Comparison of ENCODE assay signal across 17 mouse cellular contexts in the genomic region with DNA sequence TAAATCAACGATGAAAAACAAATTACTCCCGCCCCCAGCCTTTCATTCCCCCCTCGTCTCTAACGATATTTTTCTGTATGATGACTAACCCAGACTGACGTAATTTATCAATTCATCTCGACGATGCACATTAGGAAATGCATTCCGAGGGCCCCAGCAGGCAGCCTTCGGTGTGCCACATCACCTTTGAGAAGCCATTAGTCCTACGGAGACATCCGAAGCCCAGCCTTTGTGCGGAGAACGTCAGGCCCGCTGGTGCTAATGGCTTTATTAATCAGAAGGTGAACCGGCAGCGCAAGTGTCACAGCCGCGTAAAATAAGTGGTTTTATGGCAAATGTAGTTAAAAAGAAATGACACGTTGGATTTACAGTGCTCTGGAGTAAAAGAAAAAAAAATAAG.
DNase-seq lines count a peak whose midpoint lies in the region; ATAC-seq and TF ChIP-seq lines count a peak whose summit lies in the region.
"Had no signal": no experiment of that assay in that cellular context is flagged by ENCODE, and none has a peak within 500 bp of the region (broad histone marks: within the 10 kb centered on the region; RNA-seq: fewer than 3 reads in every experiment).

No protein-coding gene starts in this region.

- H3K27me3 ChIP-seq in midbrain, embryonic 14.5 days (ENCODE audit: control insufficient read depth, insufficient read depth, low read length) = no peaks in the 10 kb centered on the region
- no peaks in the 10 kb centered on the region for H3K27me3 ChIP-seq in midbrain, embryonic 10.5 days (ENCODE audit: low read depth, poor library complexity, severe bottlenecking)
- peaks cover 9% of the 10 kb centered on the region; the same call in 1 of the 2 replicates for H3K27me3 ChIP-seq in hindbrain, embryonic 12.5 days
- no peaks in the 10 kb centered on the region for H3K27me3 ChIP-seq in hindbrain, postnatal 0 days (ENCODE audit: insufficient read depth, low read length)
- H3K27me3 ChIP-seq: kidney, embryonic 15.5 days had no signal

- no peak overlapping the region for H3K4me2 ChIP-seq in midbrain, embryonic 14.5 days (ENCODE audit: low read length)
- no peak overlapping the region for H3K4me2 ChIP-seq in hindbrain, embryonic 12.5 days (replicated peaks)
- peak overlapping the region; percentile 25; the same call in 1 of the 2 replicates for H3K4me2 ChIP-seq in hindbrain, postnatal 0 days (ENCODE audit: low read depth, low read length)
- H3K4me2 ChIP-seq: heart, embryonic 15.5 days; kidney, embryonic 15.5 days had no signal

- peaks cover 6% of the 10 kb centered on the region; the same call in 1 of the 2 replicates for H3K4me1 ChIP-seq in midbrain, embryonic 14.5 days (ENCODE audit: control insufficient read depth, insufficient read depth, low read length)
- peaks cover 8% of the 10 kb centered on the region for H3K4me1 ChIP-seq in midbrain, embryonic 10.5 days
- peaks cover 18% of the 10 kb centered on the region for H3K4me1 ChIP-seq in hindbrain, embryonic 12.5 days
- H3K4me1 ChIP-seq in hindbrain, postnatal 0 days (ENCODE audit: insufficient read depth, low read length) = peaks cover 3% of the 10 kb centered on the region; the same call in 1 of the 2 replicates
- H3K4me1 ChIP-seq: heart, embryonic 15.5 days had no signal

- ATAC-seq in midbrain, embryonic 14.5 days (ENCODE audit: low FRiP score, low TSS enrichment) = no peak
- ATAC-seq in hindbrain, embryonic 12.5 days (ENCODE audit: low FRiP score) = no peak
- no peak for ATAC-seq in hindbrain, postnatal 0 days
- ATAC-seq in erythroid progenitor cell, adult 5-6 weeks (replicated peaks; ENCODE audit: low FRiP score, poor library complexity, severe bottlenecking) = no peak
- ATAC-seq: intestine, postnatal 0 days had no signal

- whole genome bisulfite sequencing in midbrain, embryonic 14.5 days = 35% methylated on average over 19 of the region's 19 CpGs
- WGBS in midbrain, embryonic 10.5 days = 85% methylated on average over 19 of the region's 19 CpGs
- WGBS in hindbrain, embryonic 12.5 days = 43% methylated on average over 19 of the region's 19 CpGs
- 24% methylated on average over 19 of the region's 19 CpGs for WGBS in hindbrain, postnatal 0 days

- H3K9me3 ChIP-seq in midbrain, embryonic 14.5 days (ENCODE audit: control insufficient read depth, low read length) = no peaks in the 10 kb centered on the region
- H3K9me3 ChIP-seq in midbrain, embryonic 10.5 days (replicated peaks) = no peaks in the 10 kb centered on the region
- H3K9me3 ChIP-seq in hindbrain, embryonic 12.5 days (replicated peaks) = no peaks in the 10 kb centered on the region
- H3K9me3 ChIP-seq in hindbrain, postnatal 0 days (ENCODE audit: low read length) = no peaks in the 10 kb centered on the region
- H3K9me3 ChIP-seq: heart, embryonic 15.5 days; kidney, embryonic 15.5 days had no signal

- TF ChIP-seq CTCF in hindbrain, postnatal 0 days (IDR thresholded peaks at IDR 0.05; ENCODE audit: low read depth) = no peak

- peak; percentile 50 for DNase-seq in midbrain, embryonic 14.5 days
- DNase-seq in midbrain, embryonic 10.5 days (ENCODE audit: low spot score) = no peak
- no peak for DNase-seq in hindbrain, postnatal 0 days (ENCODE audit: low spot score)
- no peak for DNase-seq in heart, adult 11 months
- DNase-seq in layer of hippocampus, adult 9-11 months = no peak
- DNase-seq: cerebellum, adult 9-10 months; gastrocnemius, postnatal 25 days; heart, postnatal 4 days; layer of hippocampus, postnatal 36 days; right cerebral cortex, postnatal 4 days; thymus, adult 2 months had no signal

- no peaks in the 10 kb centered on the region for H3K36me3 ChIP-seq in midbrain, embryonic 14.5 days (ENCODE audit: control insufficient read depth, insufficient read depth, low read length)
- H3K36me3 ChIP-seq in midbrain, embryonic 10.5 days = no peaks in the 10 kb centered on the region
- no peaks in the 10 kb centered on the region for H3K36me3 ChIP-seq in hindbrain, embryonic 12.5 days
- no peaks in the 10 kb centered on the region for H3K36me3 ChIP-seq in hindbrain, postnatal 0 days (ENCODE audit: insufficient read depth, low read length)
- H3K36me3 ChIP-seq: heart, embryonic 15.5 days; kidney, embryonic 15.5 days had no signal

- H3K9ac ChIP-seq in midbrain, embryonic 14.5 days (replicated peaks; ENCODE audit: low read length) = no peak overlapping the region
- H3K9ac ChIP-seq in hindbrain, embryonic 12.5 days = no peak overlapping the region
- no peak overlapping the region for H3K9ac ChIP-seq in hindbrain, postnatal 0 days (replicated peaks; ENCODE audit: low read length)
- H3K9ac ChIP-seq: heart, embryonic 15.5 days; kidney, embryonic 15.5 days; liver, embryonic 14.5 days had no signal

- no peak overlapping the region for H3K27ac ChIP-seq in midbrain, embryonic 14.5 days (replicated peaks; ENCODE audit: low read depth, low read length)
- no peak overlapping the region for H3K27ac ChIP-seq in midbrain, embryonic 10.5 days (replicated peaks)
- H3K27ac ChIP-seq in hindbrain, embryonic 12.5 days = peak overlapping the region; percentile 52
- H3K27ac ChIP-seq in hindbrain, postnatal 0 days = no peak overlapping the region
- H3K27ac ChIP-seq: heart, embryonic 15.5 days; kidney, embryonic 15.5 days; liver, embryonic 14.5 days had no signal

- no peak overlapping the region for H3K4me3 ChIP-seq in midbrain, embryonic 14.5 days (replicated peaks; ENCODE audit: low read depth, low read length)
- H3K4me3 ChIP-seq in midbrain, embryonic 10.5 days = no peak overlapping the region
- H3K4me3 ChIP-seq in hindbrain, embryonic 12.5 days = no peak overlapping the region
- no peak overlapping the region for H3K4me3 ChIP-seq in hindbrain, postnatal 0 days (ENCODE audit: low read length)
- H3K4me3 ChIP-seq: heart, embryonic 15.5 days; kidney, embryonic 15.5 days had no signal
